Mouse (Mus musculus) forebrain, postnatal 0 days (tissue): Measurements from ENCODE around the gene Rai2. TPM values are rescaled to one million over a fixed set of nuclear protein-coding genes. Genes with fewer than 3 reads are reported as not detected.

Experiments used
- ATAC-seq: fragments of 200-750 bp; cut with Nextera tagmentation; 2 replicates; pipeline ENCODE4 v1.8.0; 2017; ENCODE audit warnings: mild to moderate bottlenecking, moderate library complexity
- DNase-seq: peaks from one replicate; pipeline ENCODE4 v3.0.0-alpha.2; 2015
- H3K27ac ChIP-seq: fragments of 300-500 bp; sonication (generic); 2 replicates; pipeline ENCODE4 v1.5.1; 2014; ENCODE audit warnings: low read depth, mild to moderate bottlenecking, antibody characterized with exemption, low read length, moderate library complexity, mixed read lengths
- H3K27me3 ChIP-seq: fragments of 300-500 bp; sonication (generic); 2 replicates; pipeline ENCODE4 v1.6.1; 2014; ENCODE audit warnings: mild to moderate bottlenecking, low read length, mixed read lengths; ENCODE audit not compliant: insufficient read depth
- H3K36me3 ChIP-seq: fragments of 300-500 bp; sonication (generic); 2 replicates; pipeline ENCODE4 v1.6.1; 2014; ENCODE audit warnings: mild to moderate bottlenecking, moderate library complexity; ENCODE audit not compliant: insufficient read depth
- H3K4me1 ChIP-seq: fragments of 300-500 bp; sonication (generic); 2 replicates; pipeline ENCODE4 v1.6.1; 2014; ENCODE audit warnings: antibody characterized with exemption; ENCODE audit not compliant: insufficient read depth
- H3K4me2 ChIP-seq: fragments of 300-500 bp; sonication (generic); 2 replicates; pipeline ENCODE4 v1.6.1; 2014; ENCODE audit warnings: low read depth, mild to moderate bottlenecking, moderate library complexity
- H3K4me3 ChIP-seq: fragments of 300-500 bp; sonication (generic); 2 replicates; pipeline ENCODE4 v1.5.1; 2014; ENCODE audit warnings: low read depth, low read length, mixed read lengths
- H3K9ac ChIP-seq: fragments of 300-500 bp; sonication (generic); 2 replicates; pipeline ENCODE4 v1.6.1; 2014; ENCODE audit warnings: mild to moderate bottlenecking
- H3K9me3 ChIP-seq: fragments of 300-500 bp; sonication (generic); 2 replicates; pipeline ENCODE4 v1.6.1; 2016; ENCODE audit warnings: low read length
- CTCF ChIP-seq: sonication (generic); IDR thresholded peaks from 2 replicates; pipeline ENCODE4 v1.5.1; 2016; ENCODE audit warnings: antibody characterized with exemption, control low read depth, low read depth
- WGBS: fragments of 180-500 bp; shearing (Covaris S2); extraction: QIAGEN DNeasy Blood & Tissue Kit; methylation state at CpG from one replicate; pipeline ENCODE4 v1.1.7; 2014; 5-methylcytosine and 5-hydroxymethylcytosine counted together
- polyA plus RNA-seq: library from polyadenylated mRNA; unstranded; fragments of >200 nt; fragmentation: Nextera tagmentation; extraction: Ambion mirVana; gene quantifications from 2 replicates; pipeline ENCODE4 v1.2.1, GENCODE M21; 2015
- total RNA-seq: library from RNA; depleted of rRNA; stranded (reverse); fragments of >200 nt; gene quantifications from 2 replicates; pipeline ENCODE4 v1.2.3, GENCODE M21; 2014

Gene Rai2
- total and polyA plus RNA-seq, 2 experiments from 2014 or later, result 8.2 to 11.0 TPM

GRCm38 (mm10) chrX:161739374-161739773 is 22.5 kb downstream of the Rai2 start:
- H3K27me3 ChIP-seq, result no peaks in the 10 kb centered on the region
- ATAC-seq (no peak), DNase-seq (no peak)
- TF ChIP-seq CTCF, result no peak
- H3K27ac ChIP-seq, result no peak overlapping the region
- H3K4me3 ChIP-seq, result no peak overlapping the region
- no peaks in the 10 kb centered on the region for H3K36me3 ChIP-seq
- H3K4me1 ChIP-seq, result no peaks in the 10 kb centered on the region
- 75% methylated on average over 1 of the region's 1 CpGs for WGBS
- no peaks in the 10 kb centered on the region for H3K9me3 ChIP-seq
- no peak overlapping the region for H3K4me2 ChIP-seq
- no peak overlapping the region for H3K9ac ChIP-seq

DNA sequence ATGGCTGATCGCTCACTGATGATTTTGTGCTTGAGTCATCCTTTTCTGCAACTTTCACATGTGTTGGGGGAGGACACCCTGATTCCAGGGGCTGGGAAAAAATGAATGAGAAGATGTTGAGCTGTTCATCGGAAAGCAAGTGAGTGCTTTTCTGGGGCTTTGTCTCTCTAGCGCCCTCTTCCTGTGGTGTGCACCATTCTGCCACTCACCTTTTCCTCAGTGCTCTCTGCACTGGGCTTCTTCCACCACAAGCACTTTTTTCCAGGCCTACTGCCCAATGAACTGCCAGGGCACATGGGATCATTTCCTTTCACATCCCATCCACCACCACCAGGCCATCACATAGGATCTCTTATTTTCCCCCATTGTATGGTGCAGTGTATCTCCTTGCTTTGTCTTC is 26.2 kb downstream of the Rai2 start:
- Histone ChIP-seq H3K27me3 (no peaks in the 10 kb centered on the region), H3K27ac (no peak overlapping the region), H3K36me3 (no peaks in the 10 kb centered on the region), H3K4me3 (no peak overlapping the region), H3K4me1 (no peaks in the 10 kb centered on the region), H3K9ac (no peak overlapping the region), H3K9me3 (no peaks in the 10 kb centered on the region), H3K4me2 (no peak overlapping the region)
- TF ChIP-seq CTCF, result 0 out of 2 replicates have a peak, but pooled peaks have one; percentile 11
- ATAC-seq (no peak), DNase-seq (no peak)
- 69% methylated on average over 3 of the region's 3 CpGs for WGBS

GRCm38 (mm10) chrX:161745296-161745695 is 28.4 kb downstream of the Rai2 start:
- DNase-seq (no peak), ATAC-seq (no peak)
- no peak overlapping the region for H3K9ac ChIP-seq
- WGBS, result 69% methylated on average over 3 of the region's 3 CpGs
- no peaks in the 10 kb centered on the region for H3K36me3 ChIP-seq
- TF ChIP-seq CTCF, result no peak
- H3K4me2 ChIP-seq, result no peak overlapping the region
- no peak overlapping the region for H3K4me3 ChIP-seq
- H3K27ac ChIP-seq, result no peak overlapping the region
- no peaks in the 10 kb centered on the region for H3K9me3 ChIP-seq
- no peaks in the 10 kb centered on the region for H3K4me1 ChIP-seq
- H3K27me3 ChIP-seq, result no peaks in the 10 kb centered on the region

DNA sequence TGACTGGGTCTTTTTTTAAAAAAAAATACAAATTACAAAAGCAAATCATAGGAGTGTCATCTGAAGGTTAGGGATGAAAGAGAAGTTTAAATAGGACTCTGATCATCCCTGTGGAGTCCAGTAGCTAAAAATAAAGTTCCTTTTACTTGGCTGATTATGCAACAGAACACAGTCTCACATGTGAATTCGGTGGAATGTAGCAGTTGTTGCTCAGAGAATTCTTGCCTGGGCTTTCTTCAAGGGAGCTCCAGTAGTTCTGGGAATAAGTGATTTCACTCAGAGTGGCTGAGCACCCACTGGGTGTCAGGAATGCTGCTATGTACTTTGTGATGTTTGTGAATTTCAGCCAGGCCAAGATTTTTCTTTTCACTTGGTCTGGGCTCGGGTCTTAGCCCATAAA is 30.5 kb downstream of the Rai2 start:
- Histone ChIP-seq H3K9me3 (no peaks in the 10 kb centered on the region), H3K27ac (no peak overlapping the region), H3K36me3 (no peaks in the 10 kb centered on the region), H3K4me3 (no peak overlapping the region), H3K4me1 (no peaks in the 10 kb centered on the region), H3K4me2 (no peak overlapping the region), H3K9ac (no peak overlapping the region), H3K27me3 (no peaks in the 10 kb centered on the region)
- no peak for ATAC-seq
- DNase-seq, result no peak
- TF ChIP-seq CTCF, result no peak
- WGBS, result 71% methylated on average over 2 of the region's 2 CpGs

GRCm38 (mm10) chrX:161753514-161753913 is 36.6 kb downstream of the Rai2 start:
- 63% methylated on average over 2 of the region's 2 CpGs for WGBS
- Histone ChIP-seq H3K9ac (no peak overlapping the region), H3K27ac (no peak overlapping the region), H3K4me3 (no peak overlapping the region), H3K27me3 (no peaks in the 10 kb centered on the region), H3K9me3 (no peaks in the 10 kb centered on the region), H3K4me1 (no peaks in the 10 kb centered on the region), H3K4me2 (no peak overlapping the region), H3K36me3 (no peaks in the 10 kb centered on the region)
- TF ChIP-seq CTCF, result no peak
- DNase-seq, result no peak
- ATAC-seq, result no peak; the same call in 1 of the 2 replicates

GRCm38 (mm10) chrX:161776321-161776962 is 59.6 kb downstream of the Rai2 start:
- no peak overlapping the region for H3K9ac ChIP-seq
- no peaks in the 10 kb centered on the region for H3K36me3 ChIP-seq
- 46% methylated on average over 12 of the region's 12 CpGs for WGBS
- H3K4me2 ChIP-seq, result no peak overlapping the region
- TF ChIP-seq CTCF, result no peak
- no peaks in the 10 kb centered on the region for H3K27me3 ChIP-seq
- no peak overlapping the region for H3K27ac ChIP-seq
- DNase-seq (peak; percentile 49), ATAC-seq (peak; percentile 74)
- H3K9me3 ChIP-seq, result no peaks in the 10 kb centered on the region
- H3K4me1 ChIP-seq, result 0 out of 2 replicates have a peak, but pooled peaks cover 3% of the 10 kb centered on the region
- no peak overlapping the region for H3K4me3 ChIP-seq

DNA sequence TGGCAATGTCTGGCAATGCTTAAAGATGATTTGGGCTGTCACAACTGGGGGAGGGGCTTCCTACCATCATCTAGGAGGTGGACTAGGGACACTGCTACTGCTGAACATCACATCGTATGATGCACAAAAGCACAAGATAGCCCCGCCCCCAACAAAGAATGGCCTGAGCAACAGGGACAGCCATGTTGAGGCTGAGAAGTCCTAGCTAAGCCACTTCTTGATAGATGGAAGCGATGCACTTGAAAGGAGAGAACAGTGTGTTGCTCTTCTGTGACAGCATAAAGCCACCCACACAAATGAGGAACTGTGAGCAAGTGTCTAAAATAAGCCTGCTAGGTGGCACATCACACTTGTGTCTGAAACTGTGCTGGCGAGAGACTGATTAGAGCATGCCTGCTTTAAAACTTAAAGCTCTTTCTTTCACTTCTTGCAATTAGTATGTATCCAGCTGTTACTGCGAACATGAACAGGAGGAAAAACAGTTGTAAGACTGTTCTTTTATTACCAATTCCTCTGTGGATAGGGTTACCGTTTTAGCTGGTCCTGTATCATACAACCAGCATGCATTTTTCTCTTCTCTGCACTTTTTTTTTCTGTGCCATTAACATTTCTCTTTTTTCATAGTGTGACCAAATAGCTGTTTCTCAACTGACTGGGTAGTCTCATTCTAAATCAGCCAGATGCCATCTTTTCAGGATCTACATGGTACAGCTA is 63.6 kb downstream of the Rai2 start:
- DNase-seq (peak; percentile 22), ATAC-seq (peak; percentile 70)
- 58% methylated on average over 6 of the region's 6 CpGs for WGBS
- H3K4me1 ChIP-seq, result 0 out of 2 replicates have a peak, but pooled peaks cover 3% of the 10 kb centered on the region
- H3K27me3 ChIP-seq, result no peaks in the 10 kb centered on the region
- no peak overlapping the region for H3K4me2 ChIP-seq
- no peaks in the 10 kb centered on the region for H3K9me3 ChIP-seq
- no peak overlapping the region for H3K27ac ChIP-seq
- no peak for TF ChIP-seq CTCF
- no peaks in the 10 kb centered on the region for H3K36me3 ChIP-seq
- H3K9ac ChIP-seq, result no peak overlapping the region
- no peak overlapping the region for H3K4me3 ChIP-seq
